Mouse (Mus musculus) hindbrain, embryonic 11.5 days (tissue): ENCODE results near the gene Ank3. TPM values are rescaled to one million over a fixed set of nuclear protein-coding genes. Genes with fewer than 3 reads are reported as not detected.

Experiments
- ATAC-seq: fragments of 200-750 bp; cut with Nextera tagmentation; 2 replicates; pipeline ENCODE4 v1.8.0; 2017; ENCODE audit warnings: mild to moderate bottlenecking, moderate TSS enrichment, moderate library complexity; ENCODE audit not compliant: low FRiP score
- DNase-seq: peaks from one replicate; pipeline ENCODE4 v3.0.0-alpha.2; 2015; ENCODE audit warnings: low spot score
- H3K27ac ChIP-seq: fragments of 300-500 bp; sonication (generic); 2 replicates; pipeline ENCODE4 v1.5.1; 2014; ENCODE audit warnings: mild to moderate bottlenecking, low read depth, low read length
- H3K27me3 ChIP-seq: fragments of 300-500 bp; sonication (generic); 2 replicates; pipeline ENCODE4 v1.6.1; 2014; ENCODE audit warnings: mild to moderate bottlenecking, low read length, moderate library complexity, mixed read lengths; ENCODE audit not compliant: control insufficient read depth, insufficient read depth
- H3K36me3 ChIP-seq: fragments of 300-500 bp; sonication (generic); 2 replicates; pipeline ENCODE4 v1.6.1; 2014; ENCODE audit warnings: mild to moderate bottlenecking, low read length, moderate library complexity, mixed read lengths; ENCODE audit not compliant: control insufficient read depth, insufficient read depth
- H3K4me1 ChIP-seq: fragments of 300-500 bp; sonication (generic); replicated peaks from 2 replicates; pipeline ENCODE4 v1.6.1; 2014; ENCODE audit warnings: low read length, mixed read lengths; ENCODE audit not compliant: control insufficient read depth, insufficient read depth
- H3K4me2 ChIP-seq: fragments of 300-500 bp; sonication (generic); replicated peaks from 2 replicates; pipeline ENCODE4 v1.6.1; 2014; ENCODE audit warnings: mild to moderate bottlenecking, low read depth, low read length
- H3K4me3 ChIP-seq: fragments of 300-500 bp; sonication (generic); 2 replicates; pipeline ENCODE4 v1.5.1; 2014; ENCODE audit warnings: low read depth, low read length
- H3K9ac ChIP-seq: fragments of 300-500 bp; sonication (generic); 2 replicates; pipeline ENCODE4 v1.6.1; 2014; ENCODE audit warnings: low read depth, low read length
- H3K9me3 ChIP-seq: fragments of 300-500 bp; sonication (generic); 2 replicates; pipeline ENCODE4 v1.6.1; 2016; ENCODE audit warnings: low read length; ENCODE audit not compliant: control insufficient read depth
- WGBS: fragments of 180-500 bp; shearing (Covaris S2); extraction: QIAGEN DNeasy Blood & Tissue Kit; methylation state at CpG from one replicate; pipeline ENCODE4 v1.1.7; 2014; 5-methylcytosine and 5-hydroxymethylcytosine counted together
- polyA plus RNA-seq: library from polyadenylated mRNA; unstranded; fragments of >200 nt; fragmentation: Nextera tagmentation; extraction: Ambion mirVana; gene quantifications from 2 replicates; pipeline ENCODE4 v1.2.1, GENCODE M21; 2014

Ank3 gene
- polyA plus RNA-seq, 1 experiment from 2014 or later, result 97.7 TPM

DNA sequence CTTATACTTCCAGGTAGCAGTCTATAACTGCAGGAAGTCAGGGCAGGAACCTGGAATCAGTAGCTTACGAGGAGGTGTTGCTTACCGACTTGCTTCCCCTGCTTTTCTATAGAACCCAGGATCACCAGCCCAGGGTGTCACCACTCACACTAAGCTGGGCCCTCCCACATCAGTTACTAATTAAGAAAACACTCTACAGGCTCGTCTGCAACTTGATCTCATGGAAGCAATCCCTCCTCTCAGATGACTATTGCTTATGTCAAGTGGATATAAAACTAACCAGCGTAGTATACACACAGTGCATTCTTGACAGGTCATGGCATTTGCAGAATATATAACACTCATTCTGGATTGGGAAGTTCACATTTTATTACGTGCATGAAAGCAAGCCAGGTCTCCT lies 613.2 kb downstream of the Ank3 start:
- no peak overlapping the region for H3K27ac ChIP-seq
- H3K4me1 ChIP-seq, result no peaks in the 10 kb centered on the region
- H3K4me2 ChIP-seq, result no peak overlapping the region
- DNase-seq, result no peak
- no peaks in the 10 kb centered on the region for H3K27me3 ChIP-seq
- WGBS, result 67% methylated on average over 5 of the region's 5 CpGs
- no peaks in the 10 kb centered on the region for H3K36me3 ChIP-seq
- no peak overlapping the region for H3K9ac ChIP-seq
- H3K4me3 ChIP-seq, result no peak overlapping the region
- no peaks in the 10 kb centered on the region for H3K9me3 ChIP-seq
- no peak for ATAC-seq

DNA sequence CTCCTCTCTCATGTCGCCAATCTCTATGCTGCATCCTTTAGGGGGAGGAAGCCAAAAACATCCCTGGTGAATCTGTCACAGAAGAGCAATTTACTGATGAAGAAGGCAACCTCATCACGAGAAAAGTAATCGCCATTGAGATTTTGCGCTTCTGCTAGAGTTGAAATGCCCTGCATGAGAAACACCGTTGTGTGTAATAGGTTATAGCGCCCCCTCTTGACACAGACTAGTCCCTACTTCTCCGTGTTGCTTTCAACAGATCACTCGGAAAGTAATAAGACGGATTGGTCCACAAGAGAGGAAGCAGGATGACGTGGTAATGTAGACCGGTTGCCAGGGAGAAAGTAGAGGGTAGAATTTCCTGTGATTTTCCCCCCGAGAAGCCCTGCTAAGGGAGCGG lies 615.4 kb downstream of the Ank3 start:
- WGBS, result 93% methylated on average over 13 of the region's 13 CpGs
- no peaks in the 10 kb centered on the region for H3K27me3 ChIP-seq
- ATAC-seq (no peak), DNase-seq (no peak)
- H3K9ac ChIP-seq, result no peak overlapping the region
- H3K4me3 ChIP-seq, result no peak overlapping the region
- H3K27ac ChIP-seq, result no peak overlapping the region
- H3K4me2 ChIP-seq, result no peak overlapping the region
- no peaks in the 10 kb centered on the region for H3K4me1 ChIP-seq
- H3K36me3 ChIP-seq, result no peaks in the 10 kb centered on the region
- H3K9me3 ChIP-seq, result no peaks in the 10 kb centered on the region

DNA sequence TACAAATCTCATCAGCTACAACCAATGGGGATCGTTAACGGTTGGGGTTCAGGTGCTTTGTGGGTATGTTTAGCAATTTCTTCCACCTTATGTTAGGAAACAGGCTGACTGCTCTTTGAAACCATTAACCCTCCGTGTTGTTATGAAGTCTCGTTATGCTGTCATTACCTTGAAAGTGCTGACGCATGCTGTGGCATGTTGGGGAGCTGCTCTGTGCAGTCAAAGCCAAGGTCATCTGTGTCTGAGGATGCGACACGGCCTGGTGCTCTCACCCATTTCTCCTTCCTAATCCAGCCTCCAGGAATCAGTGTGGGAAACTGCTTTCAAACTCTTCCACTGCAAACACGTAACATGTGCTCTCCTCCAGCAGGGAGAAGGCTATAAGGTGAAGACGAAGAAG lies 616.6 kb downstream of the Ank3 start:
- H3K27ac ChIP-seq, result no peak overlapping the region
- H3K4me1 ChIP-seq, result no peaks in the 10 kb centered on the region
- H3K4me2 ChIP-seq, result no peak overlapping the region
- H3K36me3 ChIP-seq, result no peaks in the 10 kb centered on the region
- DNase-seq, result no peak
- H3K27me3 ChIP-seq, result no peaks in the 10 kb centered on the region
- H3K9me3 ChIP-seq, result no peaks in the 10 kb centered on the region
- no peak overlapping the region for H3K4me3 ChIP-seq
- ATAC-seq, result no peak
- no peak overlapping the region for H3K9ac ChIP-seq
- WGBS, result 94% methylated on average over 9 of the region's 9 CpGs

DNA sequence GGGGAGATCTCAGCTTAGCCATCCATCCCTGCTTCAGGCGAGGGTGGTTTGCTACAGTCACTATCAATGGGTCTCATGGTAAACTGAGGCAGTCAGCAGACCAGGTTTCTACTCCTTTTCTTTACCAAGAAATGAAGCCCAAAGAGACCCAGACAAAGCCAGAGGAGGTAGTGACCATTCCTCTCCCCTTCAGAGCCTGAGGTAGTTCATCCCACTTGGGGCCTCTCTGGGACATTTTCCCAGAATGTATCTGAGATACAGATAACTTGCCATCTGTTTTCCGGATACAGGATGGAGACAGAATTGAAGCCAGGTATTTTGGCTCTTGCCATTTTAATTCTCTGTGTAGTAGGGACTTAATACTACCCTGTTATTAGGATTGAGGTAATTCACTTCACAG lies 620.1 kb downstream of the Ank3 start:
- Histone ChIP-seq H3K4me3 (no peak overlapping the region), H3K9me3 (no peaks in the 10 kb centered on the region), H3K9ac (no peak overlapping the region), H3K27ac (no peak overlapping the region), H3K36me3 (no peaks in the 10 kb centered on the region), H3K27me3 (no peaks in the 10 kb centered on the region), H3K4me1 (no peaks in the 10 kb centered on the region), H3K4me2 (no peak overlapping the region)
- 90% methylated on average over 2 of the region's 2 CpGs for WGBS
- ATAC-seq (no peak), DNase-seq (no peak)

DNA sequence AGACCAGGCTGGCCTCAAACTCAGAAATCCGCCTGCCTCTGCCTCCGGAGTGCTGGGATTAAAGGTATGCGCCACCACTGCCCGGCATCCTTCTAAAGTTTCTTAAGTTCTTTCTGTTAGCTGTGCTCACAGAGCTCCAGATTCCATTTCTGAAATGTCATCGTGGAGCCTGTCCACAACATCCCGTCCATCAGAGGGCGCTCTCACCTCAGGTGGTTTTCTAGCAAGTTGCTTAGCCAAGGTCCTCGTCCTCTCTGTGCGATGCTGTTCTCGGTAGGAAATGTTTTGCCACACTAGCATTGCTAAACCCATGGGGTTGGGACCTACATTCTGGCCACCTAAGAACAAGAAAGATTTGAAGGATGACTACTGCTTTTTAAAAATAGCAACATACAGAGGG lies 623.1 kb downstream of the Ank3 start:
- 87% methylated on average over 10 of the region's 10 CpGs for WGBS

DNA sequence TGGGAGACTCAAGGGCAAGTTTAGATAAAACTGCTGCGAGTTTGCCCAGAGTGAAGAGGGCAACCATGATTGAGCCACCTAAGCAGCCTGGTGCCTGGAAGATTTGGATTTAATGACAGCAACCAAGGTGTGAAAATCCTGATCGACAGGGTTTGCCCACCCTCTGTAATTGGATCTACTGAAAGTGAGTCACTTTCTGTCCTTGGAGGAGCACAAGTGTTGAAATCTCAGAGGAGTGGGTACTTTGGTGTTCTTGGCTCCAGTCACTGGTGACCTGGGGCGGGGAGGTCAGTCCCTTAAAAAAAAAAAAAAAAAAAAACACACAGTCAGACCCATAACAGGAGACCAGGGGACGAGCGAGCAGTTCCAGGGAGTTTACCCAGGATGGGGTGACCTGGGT lies 624.0 kb downstream of the Ank3 start:
- Histone ChIP-seq H3K9ac (no peak overlapping the region), H3K4me1 (no peaks in the 10 kb centered on the region), H3K4me2 (no peak overlapping the region), H3K4me3 (no peak overlapping the region), H3K27ac (no peak overlapping the region), H3K9me3 (no peaks in the 10 kb centered on the region), H3K27me3 (no peaks in the 10 kb centered on the region), H3K36me3 (no peaks in the 10 kb centered on the region)
- 74% methylated on average over 5 of the region's 5 CpGs for WGBS
- no peak for DNase-seq
- no peak for ATAC-seq

More for the DNA sequence above, 623.1 kb downstream of the Ank3 start:
- Histone ChIP-seq H3K4me2 (no peak overlapping the region), H3K36me3 (no peaks in the 10 kb centered on the region), H3K9ac (no peak overlapping the region), H3K4me3 (no peak overlapping the region), H3K9me3 (no peaks in the 10 kb centered on the region), H3K4me1 (no peaks in the 10 kb centered on the region), H3K27me3 (no peaks in the 10 kb centered on the region), H3K27ac (no peak overlapping the region)
- DNase-seq, result peak; percentile 15
- no peak for ATAC-seq

DNA sequence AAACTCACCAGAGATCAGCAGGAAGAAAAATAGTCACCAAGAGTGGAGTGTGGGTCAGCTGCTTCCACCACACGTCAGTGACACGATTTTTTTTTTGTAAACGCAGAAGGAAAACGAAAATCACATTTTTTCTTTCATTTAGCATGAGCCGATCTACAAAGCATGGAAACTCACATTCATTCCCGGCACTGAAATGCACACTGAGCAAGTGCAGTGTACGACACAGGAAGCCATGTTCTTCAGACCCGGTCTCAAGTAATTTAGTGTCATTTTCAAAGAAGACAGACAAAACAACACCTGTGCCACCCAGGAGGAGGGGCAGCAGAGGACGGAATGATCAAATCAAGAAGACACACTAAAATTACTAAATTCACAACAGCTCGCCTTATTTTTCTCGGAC lies 625.3 kb downstream of the Ank3 start:
- Histone ChIP-seq H3K9ac (no peak overlapping the region), H3K4me3 (no peak overlapping the region), H3K4me1 (no peaks in the 10 kb centered on the region), H3K27ac (no peak overlapping the region), H3K27me3 (no peaks in the 10 kb centered on the region), H3K36me3 (no peaks in the 10 kb centered on the region), H3K9me3 (no peaks in the 10 kb centered on the region), H3K4me2 (no peak overlapping the region)
- ATAC-seq (no peak), DNase-seq (no peak)
- WGBS, result 89% methylated on average over 11 of the region's 11 CpGs

DNA sequence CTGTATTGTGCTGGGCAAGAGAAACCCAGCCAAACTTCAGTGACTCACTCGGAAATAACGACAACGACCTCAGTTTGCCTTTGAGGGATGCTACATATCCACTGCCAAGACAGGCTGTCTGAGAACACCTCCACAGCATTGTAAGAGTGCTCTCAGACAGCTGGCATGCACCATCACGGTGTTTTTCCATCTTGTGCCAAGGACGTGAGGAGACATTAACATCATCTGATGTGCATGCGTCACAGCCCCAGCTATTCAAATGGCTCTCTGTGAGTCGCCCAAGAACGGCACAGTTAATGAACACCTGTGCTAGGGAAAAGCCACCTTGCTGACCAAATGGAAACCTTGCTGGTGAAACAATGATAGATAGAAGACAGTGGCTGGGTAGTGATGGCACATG lies 633.4 kb downstream of the Ank3 start:
- WGBS, result 92% methylated on average over 8 of the region's 8 CpGs
- Histone ChIP-seq H3K4me2 (no peak overlapping the region), H3K4me1 (no peaks in the 10 kb centered on the region), H3K9me3 (no peaks in the 10 kb centered on the region), H3K27me3 (no peaks in the 10 kb centered on the region), H3K27ac (no peak overlapping the region), H3K4me3 (no peak overlapping the region), H3K36me3 (no peaks in the 10 kb centered on the region), H3K9ac (no peak overlapping the region)
- no peak for DNase-seq
- ATAC-seq, result no peak

DNA sequence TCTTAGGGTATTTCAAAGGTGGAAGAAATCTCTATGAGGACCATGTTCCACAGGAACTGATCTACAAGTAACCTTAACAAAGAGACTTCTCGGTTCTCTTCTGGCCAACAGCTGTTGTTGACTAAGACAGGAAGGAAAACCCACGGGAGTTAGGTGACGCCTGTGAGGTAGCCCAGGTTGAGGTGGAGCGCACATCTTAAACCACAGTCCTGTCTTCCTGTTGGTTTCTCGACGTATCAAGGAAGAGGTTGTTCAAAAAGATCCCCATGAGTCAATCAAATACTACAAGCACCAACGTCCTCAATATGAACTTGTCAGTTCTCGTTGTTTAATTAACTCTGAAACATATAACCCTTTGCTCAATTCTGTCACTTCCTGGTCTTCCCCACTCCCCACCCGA lies 634.4 kb downstream of the Ank3 start:
- H3K4me2 ChIP-seq, result no peak overlapping the region
- no peak for DNase-seq
- WGBS, result 92% methylated on average over 9 of the region's 9 CpGs

More for the DNA sequence above, 634.4 kb downstream of the Ank3 start:
- ATAC-seq, result no peak
- H3K9ac ChIP-seq, result no peak overlapping the region
- H3K27ac ChIP-seq, result no peak overlapping the region
- no peaks in the 10 kb centered on the region for H3K27me3 ChIP-seq
- no peaks in the 10 kb centered on the region for H3K36me3 ChIP-seq
- no peaks in the 10 kb centered on the region for H3K9me3 ChIP-seq
- H3K4me1 ChIP-seq, result no peaks in the 10 kb centered on the region
- H3K4me3 ChIP-seq, result no peak overlapping the region
